Mouse (Mus musculus): Measurements from ENCODE around the gene Selenoo.

GRCm38 (mm10) chr15:89138046-89138405, 49.1 kb downstream of the Selenoo start:
- TF ChIP-seq CTCF (IDR thresholded peaks at IDR 0.05; ENCODE audit: insufficient read depth, low read length) (no peak), POLR2A (IDR thresholded peaks at IDR 0.05; ENCODE audit: borderline replicate concordance, extremely low read depth, low read depth, low read length) (no peak)
